Mouse (Mus musculus): ENCODE measurements around the gene Dclre1b.
"Not testable (repeated sequence)": the region's sequence is repeated elsewhere in the genome, so short reads cannot be mapped to it uniquely, and the experiment has no call there.

The Dclre1b gene

DNA sequence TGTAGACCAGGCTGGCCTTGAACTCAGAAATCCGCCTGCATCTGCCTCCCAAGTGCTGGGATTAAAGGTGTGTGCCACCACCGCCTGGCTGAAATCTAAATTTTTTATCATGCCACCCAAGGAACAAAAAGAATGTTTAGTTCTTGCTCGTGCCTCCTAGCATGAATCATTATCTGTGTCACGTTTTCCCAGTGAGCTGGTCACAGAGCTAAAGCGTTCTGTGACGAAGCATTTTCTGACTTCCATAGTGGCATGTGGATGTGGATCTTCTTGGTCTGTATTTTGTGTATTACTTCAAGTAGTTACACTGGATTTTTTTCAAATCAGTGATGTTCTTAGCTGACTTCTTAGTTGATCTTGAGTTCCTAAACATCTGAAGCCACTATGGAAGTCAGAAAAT, 1.7 kb upstream of the Dclre1b start:
- DNase-seq (ENCODE audit: low spot score) = no peak

DNA sequence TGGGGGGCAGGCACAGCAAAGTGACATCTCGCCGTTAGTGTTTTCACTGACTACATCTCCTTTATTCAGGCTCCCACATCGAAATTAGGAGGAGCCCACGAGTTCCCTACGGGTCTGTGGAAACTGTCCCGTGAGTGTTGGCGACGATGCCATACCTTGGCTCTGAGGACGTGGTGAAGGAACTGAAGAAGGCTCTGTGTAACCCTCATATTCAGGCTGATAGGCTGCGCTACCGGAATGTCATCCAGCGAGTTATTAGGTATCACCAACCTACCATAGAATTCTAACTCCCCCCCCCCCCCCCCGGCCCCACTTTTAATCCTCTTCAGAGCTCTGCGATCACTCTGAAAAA, 531 bp upstream of the Dclre1b start:
- no peak for DNase-seq (ENCODE audit: low spot score)

DNA sequence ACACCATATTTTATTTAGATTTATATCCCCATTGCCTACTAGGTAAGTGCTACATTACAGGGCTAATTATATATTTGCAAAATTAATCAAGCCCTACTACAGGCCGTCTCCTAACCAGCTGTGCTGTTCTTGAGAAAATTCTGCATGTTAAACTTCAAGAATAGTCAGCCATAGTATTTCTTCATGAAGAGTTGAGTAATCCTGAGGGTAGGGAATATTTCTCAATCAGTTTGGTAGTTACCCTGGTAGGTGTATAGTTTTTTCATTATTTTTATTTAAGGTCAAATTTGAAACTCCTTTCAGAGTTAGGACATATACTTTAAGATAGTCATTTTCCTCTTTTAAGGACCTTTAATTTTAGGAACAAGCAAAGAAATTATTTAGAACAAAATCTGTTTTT, 3.6 kb downstream of the Dclre1b start:
- DNase-seq (ENCODE audit: low spot score) = no peak

DNA sequence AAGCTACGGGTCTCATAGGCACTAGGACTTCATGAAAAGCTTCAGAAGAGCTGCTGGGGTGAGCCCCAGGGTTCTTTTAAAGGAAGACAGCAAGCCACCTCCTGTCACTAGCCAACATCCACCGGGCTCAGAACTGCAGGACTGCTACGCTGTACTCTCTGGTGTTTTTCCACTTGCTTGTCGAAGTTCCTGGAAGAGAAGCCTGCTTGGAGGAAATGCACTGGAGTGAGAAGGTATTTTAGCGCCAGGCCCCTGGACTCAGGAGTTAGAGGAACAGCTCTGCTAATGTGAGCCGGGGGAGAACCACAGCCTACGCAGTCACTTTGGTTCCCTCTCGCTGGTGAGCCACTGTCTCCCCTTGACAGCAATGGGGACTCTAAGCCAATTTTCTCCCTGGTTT, 6.4 kb downstream of the Dclre1b start:
- DNase-seq (ENCODE audit: low spot score) = no peak

DNA sequence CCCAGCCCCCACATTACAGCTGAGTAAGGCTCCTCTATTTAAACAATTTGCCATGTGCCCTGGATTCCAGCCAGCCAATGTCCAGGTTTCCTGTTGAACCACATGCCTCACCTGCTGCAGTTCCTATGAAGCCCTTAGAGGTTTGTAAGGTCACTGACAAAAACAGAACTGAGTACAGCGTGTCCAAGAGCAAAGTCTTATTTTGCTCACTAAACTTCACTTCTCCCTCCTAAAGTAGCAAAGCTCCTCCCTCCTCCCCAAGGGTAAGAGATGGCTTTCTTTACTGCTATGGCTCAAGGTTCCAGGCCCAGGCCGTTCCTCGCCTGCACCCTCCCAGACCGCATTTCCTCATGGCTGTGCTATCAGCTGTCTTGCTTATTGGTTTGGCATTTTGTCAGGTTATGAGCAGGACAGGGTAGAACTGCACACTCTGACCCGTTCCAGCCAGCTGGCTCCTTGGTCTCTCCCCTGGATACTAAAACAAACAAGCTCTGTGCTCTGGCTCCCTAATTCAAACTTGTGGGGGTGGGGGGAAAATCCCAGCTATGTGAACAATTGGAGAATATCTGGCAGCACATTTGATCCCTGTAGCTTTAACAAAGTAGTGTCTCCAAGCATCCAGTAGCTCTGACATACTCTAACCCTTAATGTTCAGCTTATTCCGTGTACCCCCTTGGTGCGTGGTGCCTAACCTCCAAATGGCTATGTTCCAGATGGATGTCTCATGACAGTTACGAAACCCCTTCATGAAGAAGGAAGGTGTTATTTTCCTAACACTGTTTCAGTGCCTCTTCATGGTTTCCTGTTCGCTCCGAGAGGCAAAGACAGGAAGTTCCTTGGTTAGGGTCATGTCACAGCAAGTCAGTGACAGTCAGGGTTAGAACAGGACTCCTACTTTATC, 7.4 kb downstream of the Dclre1b start:
- peak; percentile 63 for DNase-seq (ENCODE audit: low spot score)

DNA sequence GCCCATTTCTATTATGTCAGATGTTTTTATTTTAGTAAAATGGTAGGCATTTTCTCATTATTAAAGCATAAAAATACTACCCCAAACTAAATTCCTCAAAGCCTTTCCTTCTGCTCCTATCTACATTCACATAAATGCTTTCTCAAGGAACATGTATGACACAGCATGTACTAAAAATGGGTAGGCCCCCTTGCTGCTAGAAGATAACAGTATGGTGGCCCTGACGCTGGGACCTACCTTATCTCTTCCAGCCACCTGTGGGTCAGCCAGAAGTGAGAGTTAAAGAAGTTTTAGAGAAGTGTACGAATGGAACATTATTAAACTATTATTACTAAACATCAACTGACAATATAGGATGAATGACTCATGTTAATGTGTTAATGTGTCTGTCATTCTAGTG, 9.7 kb downstream of the Dclre1b start:
- DNase-seq (ENCODE audit: low spot score) = no peak

DNA sequence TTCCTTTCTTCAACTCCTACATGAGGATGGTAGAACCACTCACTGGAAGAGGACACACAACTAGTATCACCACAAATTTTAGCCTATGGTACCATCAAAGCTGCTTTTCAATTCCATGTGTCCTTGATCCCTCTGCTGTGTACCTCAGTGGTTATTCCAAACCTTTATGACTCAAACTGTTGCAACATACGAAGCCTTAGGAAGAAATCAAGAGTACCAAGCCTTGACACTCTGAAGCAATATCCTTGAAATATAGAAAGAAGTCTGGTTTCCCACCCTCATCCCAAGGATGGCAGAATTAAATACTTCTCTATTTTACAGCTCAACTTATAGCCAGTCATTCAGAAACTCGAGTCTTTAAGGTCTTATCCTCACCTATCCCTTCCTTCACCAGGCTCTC, 12.9 kb downstream of the Dclre1b start:
- no peak for DNase-seq (ENCODE audit: low spot score)

DNA sequence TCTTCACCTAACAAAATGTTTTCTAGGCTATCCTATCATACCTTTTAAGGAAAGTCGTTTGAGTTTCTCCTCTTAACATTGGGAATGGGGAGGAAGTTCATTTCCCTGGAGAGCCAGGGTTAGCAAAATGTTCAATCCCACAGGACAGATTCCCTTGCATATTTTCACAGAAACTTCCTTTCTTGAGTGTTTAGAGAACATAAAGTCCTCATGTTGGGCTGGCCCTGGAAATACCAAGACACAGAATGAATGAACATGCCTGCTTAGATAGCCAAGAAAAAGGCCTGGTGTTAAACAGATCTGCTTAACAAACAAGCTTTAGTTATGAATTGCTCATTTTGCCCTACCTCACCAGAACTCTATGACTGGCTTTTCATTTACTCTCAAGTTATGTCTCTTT, 16.7 kb downstream of the Dclre1b start:
- no peak for DNase-seq (ENCODE audit: low spot score)

DNA sequence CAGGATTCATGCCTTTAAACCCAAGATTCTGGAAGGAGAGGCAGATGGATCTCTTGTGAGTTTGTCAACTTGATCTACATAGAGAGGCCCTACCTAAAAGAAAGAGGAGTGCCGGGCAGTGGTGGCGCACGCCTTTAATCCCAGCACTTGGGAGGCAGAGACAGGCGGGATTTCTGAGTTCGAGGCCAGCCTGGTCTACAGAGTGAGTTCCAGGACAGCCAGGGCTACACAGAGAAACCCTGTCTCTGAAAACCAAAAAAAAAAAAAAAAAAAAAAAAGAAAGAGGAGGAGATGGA, 17.2 kb downstream of the Dclre1b start:
- DNase-seq (ENCODE audit: low spot score) = not testable (repeated sequence)

DNA sequence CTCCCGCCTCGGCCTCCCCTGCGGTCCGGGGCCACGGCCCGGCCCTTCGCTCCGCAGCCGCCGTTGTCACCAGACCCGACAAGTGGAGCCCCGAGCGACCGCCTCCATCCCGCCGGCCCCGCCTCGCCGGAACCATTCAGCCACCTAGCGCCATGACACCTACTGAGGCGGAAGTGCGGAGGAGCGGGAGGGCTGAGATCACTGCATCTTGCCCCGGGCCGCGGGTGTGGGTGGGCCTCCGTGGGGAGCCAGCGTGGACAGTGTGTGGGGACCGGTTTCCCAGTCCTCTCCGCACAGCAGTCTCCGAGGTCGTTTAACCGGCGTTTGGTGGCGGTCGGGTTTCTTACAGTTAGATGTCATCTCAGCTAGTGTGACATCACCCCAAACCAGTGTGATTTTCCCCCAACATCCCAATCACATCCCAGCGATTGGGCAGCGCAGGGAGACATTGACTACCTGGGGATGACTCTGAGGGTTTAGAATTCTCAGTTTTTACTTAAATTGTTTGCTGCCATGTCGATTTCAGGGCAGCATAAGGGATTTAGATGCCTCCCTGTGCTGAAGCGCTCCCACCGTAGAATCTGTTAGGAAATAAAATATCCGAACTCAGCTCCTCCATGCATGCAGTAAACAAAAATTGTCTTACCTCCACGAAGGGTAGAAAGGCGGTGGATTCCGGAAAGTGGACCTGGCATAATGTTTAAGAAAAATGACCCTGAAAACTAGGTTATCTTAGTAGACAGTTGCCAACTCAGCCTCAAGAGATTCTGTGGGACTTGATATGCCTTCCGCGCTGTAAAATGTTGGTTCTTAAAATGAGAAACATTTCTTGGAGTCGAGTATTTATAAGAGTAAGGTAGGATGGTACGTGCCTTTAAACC, 17.8 kb downstream of the Dclre1b start, which contains the start of gene Hipk1:
Gene Hipk1, minus strand, starts transcription at position 334 of the 881 bp plus-strand sequence.
- peak; percentile 93 for DNase-seq (ENCODE audit: low spot score)

DNA sequence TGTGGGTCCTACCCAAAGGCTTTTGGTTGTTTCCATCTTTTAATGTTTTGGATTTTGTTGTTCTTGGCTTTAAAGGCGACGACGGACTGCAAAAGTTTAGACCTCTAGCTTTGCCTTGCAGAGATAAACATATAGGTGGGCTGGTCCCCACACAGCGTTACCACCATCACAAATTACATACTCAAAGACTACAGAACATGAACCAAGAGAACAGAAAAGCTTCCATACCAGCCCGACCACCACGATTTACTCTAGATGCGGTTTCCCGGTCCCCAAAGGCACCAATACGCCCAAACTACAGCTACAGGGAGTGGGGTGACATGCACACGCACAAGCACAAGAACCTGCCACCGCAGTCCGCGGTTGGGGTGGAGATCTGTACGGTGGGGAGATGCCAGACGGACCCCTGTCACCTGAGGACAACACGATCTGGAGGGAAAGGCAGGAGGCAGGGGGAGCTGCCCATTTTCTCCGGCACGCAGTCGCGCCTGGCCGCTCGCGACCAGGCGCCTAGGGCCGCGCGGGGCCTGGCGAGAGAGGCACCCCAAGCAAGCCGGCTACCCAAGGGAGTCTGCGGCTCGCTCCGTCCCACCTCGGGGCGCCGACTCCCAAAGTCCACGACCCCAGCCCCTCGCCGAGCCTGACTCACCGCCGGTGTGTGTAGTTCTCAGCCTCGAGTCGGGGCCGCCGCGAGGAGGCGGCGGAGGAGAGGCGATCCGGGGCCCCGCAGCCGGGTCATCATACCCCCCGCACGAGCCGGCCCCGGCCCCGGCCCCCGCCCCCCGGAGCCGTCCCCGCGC, 18.7 kb downstream of the Dclre1b start:
- peak; percentile 68 for DNase-seq (ENCODE audit: low spot score)

DNA sequence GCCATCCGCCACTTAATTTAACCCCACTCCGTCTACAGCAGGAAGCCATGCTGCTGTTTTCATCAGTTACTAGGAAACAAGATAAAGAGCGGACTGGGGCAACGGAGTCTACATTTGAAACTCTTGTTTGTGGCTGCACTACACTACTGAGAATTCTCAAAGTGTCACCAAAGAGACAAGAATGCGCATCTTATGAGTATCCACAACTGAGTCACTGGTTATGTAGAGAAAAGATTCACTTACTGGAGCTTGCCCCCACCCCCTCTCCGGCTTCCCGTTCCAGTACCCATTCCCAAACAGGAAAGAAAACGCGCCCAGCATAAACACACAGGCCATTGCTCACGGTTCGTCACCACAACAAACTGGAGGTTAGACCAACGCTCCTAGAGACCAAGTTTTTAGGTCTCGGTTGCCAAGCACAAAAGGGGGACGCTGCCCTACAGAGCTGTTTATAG, 19.3 kb downstream of the Dclre1b start:
- DNase-seq (ENCODE audit: low spot score) = no peak

DNA sequence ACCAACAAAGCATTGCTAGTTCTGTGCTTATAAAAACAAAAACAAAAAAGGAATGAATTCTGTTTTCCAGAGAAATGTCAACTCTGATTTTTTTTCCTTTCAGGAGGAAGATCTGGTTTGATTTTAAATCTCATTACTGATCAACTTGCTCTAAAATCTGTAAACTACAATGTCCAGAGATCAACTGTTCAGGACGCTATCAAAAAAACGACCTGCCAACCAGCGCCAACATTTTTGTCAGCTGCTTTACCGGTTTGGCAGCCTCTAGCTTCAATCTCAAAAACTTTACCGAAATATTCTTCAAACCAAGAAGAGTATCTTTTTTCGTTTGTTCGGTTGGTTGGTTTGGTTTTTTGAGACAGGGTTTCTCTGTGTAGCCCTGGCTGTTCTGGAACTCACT, 20.1 kb downstream of the Dclre1b start:
- DNase-seq (ENCODE audit: low spot score) = no peak

DNA sequence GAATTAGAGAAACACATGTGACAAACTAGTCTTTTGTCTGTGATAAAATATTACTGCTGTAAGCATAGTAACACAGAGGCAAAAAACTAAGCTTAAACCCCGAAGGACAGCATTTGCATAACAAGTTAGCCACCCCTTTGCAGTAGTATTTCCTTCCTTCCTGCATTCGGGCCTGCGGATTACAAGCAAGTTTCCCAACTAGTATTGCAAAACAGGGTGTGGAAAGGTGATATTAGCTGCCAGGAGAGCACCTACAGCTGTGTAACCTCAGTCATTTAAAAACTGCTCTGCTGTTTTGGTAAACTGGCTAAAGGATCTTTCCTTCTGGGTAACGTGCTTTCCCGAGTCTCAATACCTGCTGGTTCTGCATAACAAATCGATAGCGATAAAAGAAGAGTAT, 22.0 kb downstream of the Dclre1b start:
- DNase-seq (ENCODE audit: low spot score) = no peak

DNA sequence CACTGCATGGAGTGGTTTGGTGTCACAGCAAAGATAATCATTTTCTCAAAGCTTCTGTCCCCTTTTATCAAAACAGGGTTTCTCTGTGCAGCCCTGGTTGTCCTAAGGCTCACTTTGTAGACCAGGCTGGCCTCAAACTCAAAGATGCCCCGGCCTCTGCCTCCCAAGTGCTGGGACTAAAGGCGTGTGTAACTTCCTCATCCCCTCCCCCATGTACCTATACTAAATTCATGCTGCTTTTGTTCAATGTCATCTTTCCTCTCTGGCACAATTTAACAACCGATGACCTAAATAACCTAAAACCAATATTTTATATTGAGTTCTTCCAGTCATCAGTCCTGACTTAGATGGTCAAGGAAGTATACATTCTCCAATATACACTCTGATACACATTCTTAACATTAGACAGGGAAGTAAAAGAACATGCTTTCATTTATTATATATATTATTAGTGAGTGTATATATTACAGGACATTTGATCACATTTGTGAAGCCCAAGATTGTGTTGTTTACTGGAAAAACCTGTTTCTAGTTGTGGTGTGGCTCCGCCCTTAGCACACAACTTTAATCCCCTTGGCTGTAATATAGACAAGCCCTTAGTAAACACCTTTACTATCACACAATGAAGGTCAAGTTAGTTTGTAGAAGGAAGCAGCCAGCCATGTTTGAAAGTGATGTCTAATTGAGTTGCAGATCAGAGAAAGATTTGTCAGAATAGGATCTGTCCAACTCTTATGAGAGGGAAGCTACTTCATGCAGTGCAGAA, 26.2 kb downstream of the Dclre1b start:
- no peak for DNase-seq (ENCODE audit: low spot score)

DNA sequence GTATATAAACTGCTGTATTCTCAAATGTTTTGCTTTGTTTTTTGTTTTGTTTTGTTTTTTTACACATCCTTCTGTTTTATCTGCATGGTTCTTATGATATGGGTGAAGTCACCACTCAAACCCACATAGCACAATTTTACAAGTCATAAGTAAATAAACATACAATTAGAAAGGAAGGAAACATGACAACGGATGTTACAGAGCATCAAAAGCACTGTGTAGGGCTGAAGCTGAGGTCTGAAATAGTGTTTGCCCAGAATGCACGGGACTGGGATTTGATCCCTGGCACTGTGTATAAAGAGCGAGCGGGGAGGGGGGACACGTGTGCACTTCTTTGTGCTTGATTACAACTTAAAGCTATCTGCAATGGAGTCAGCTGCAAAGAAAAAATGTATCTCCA, 28.5 kb downstream of the Dclre1b start:
- no peak for DNase-seq (ENCODE audit: low spot score)

DNA sequence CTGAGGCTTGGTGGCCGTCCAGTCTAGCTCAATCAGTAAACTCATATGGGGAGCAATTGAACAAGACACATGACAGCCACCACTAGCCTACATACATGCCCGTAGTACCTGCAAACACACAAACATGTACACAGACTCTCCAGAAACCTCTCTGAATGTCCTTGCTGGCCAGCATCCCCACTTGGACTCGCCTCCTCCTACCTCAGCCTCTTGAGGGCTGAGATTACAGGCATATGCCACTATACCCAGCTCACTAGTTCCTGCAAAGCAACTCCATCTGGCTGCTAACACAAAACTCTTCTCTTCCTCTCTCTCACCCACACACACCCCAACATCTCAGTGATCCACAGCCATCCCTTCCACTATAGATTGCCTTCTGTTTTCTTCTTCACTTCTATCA, 29.0 kb downstream of the Dclre1b start:
- DNase-seq (ENCODE audit: low spot score) = no peak

DNA sequence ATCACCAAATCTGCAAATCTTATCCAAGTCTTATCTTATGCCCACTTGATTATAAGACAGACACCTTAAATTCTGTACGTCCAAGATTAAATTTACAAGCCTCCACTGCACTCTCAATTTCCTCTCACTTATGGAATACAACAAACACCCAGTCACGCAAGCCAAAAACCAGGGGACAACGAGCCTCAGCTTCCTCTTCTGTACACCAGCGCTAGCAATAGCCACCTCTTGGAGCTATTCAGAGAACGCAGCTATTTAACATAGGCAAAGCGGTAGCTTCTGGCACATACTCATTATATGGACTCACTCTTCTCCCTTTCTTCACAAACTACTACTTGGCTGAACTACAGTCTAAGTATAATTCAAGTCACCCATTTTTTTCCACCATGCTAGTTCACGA, 30.1 kb downstream of the Dclre1b start:
- no peak for DNase-seq (ENCODE audit: low spot score)

DNA sequence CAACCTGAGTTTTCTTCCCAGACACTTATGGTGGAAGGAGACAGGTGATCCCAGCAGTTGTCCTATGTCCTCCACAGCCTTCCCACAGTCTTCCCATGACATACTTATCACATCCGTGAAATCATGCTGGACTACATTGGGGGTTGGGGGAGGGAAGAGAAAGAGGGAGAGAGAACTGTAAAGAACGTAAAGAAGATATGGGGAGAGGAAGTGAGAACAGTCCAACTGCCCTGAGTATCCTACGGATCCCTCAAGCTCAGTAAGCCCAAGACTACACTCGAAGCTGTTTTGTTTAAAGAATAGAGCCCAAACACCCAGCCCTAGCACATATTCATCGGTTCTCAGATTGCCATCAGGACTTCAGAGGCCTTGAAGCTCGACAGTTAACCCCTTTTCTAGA, 30.6 kb downstream of the Dclre1b start:
- DNase-seq (ENCODE audit: low spot score) = no peak

DNA sequence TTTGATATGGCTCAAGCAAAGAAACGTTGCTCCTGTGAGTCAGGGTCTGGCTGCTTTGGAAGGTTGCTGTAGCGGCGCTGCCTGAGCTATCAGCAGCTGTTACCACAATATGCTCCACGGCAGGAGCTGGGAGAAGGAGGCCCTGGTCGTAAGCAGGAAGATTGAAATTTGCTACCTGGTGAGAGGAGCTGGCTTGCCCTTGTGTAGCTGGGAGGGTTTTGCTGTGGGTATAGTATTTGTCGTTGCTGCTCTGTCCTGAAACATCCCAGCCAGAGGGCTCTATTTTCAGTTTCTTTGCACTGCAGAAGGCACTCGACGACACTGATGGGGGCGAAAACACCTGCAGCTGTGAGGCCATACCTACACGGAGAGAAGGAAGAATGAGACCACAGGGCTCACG, 31.3 kb downstream of the Dclre1b start:
- DNase-seq (ENCODE audit: low spot score) = no peak

DNA sequence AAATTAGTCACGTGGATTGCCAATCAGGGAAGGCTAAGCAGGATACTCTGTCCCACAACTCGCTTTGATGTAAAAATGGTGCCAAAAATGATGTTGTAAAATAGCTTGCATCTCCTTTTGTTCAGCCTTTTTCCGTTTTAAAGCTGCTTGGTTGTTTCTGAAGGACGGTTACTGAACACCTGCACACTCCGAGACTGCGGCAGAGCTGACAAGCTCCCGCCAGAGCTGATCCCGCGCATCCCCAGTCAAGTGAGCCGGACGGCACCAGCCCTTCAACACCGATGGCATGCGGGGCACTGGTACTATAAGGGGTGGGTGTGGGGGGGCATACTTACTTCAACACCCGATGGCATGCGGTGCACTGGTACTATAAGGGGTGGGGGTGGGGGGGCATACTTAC, 35.2 kb downstream of the Dclre1b start:
- DNase-seq (ENCODE audit: low spot score) = no peak

DNA sequence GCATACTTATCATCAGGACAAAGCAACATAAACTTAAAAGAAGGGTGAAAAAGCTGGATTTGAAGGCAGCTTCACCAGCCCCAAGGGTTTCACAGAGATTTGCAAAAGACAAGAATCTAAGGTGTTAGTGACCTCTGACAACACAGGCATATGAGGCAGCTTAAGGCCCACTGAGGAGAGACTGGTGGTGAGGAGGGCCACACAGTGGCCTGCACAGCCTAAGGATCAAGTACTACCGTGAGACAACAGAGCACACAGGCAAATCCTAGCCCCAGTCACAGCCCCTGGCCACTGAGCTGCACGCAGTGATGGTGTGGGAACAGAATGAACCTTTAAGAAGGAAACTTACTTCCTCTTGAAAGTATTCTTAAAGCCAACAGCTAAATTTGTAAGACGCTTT, 35.7 kb downstream of the Dclre1b start:
- no peak for DNase-seq (ENCODE audit: low spot score)
